Mouse (Mus musculus) stomach, embryonic 16.5 days (tissue): ENCODE measurements around the gene Itpka. TPM values are rescaled to one million over a fixed set of nuclear protein-coding genes. Genes with fewer than 3 reads are reported as not detected.

Experiments
- ATAC-seq: fragments of 200-750 bp; cut with Nextera tagmentation; 2 replicates; pipeline ENCODE4 v1.8.0; 2017; ENCODE audit warnings: moderate number of reproducible peaks, moderate TSS enrichment; ENCODE audit not compliant: insufficient read depth, low FRiP score
- H3K27ac ChIP-seq: fragments of 300-500 bp; sonication (generic); 2 replicates; pipeline ENCODE4 v1.5.1; 2014; ENCODE audit warnings: low read length
- H3K27me3 ChIP-seq: fragments of 300-500 bp; sonication (generic); 2 replicates; pipeline ENCODE4 v1.6.1; 2014; ENCODE audit warnings: low read length, control low read depth, mixed read lengths; ENCODE audit not compliant: control insufficient read depth, insufficient read depth
- H3K36me3 ChIP-seq: fragments of 300-500 bp; sonication (generic); 2 replicates; pipeline ENCODE4 v1.6.1; 2014; ENCODE audit warnings: low read length; ENCODE audit not compliant: control insufficient read depth, insufficient read depth
- H3K4me1 ChIP-seq: fragments of 300-500 bp; sonication (generic); 2 replicates; pipeline ENCODE4 v1.6.1; 2014; ENCODE audit warnings: low read length, control low read depth, mixed read lengths; ENCODE audit not compliant: control insufficient read depth, insufficient read depth
- H3K4me2 ChIP-seq: fragments of 300-500 bp; sonication (generic); 2 replicates; pipeline ENCODE4 v1.6.1; 2014; ENCODE audit warnings: low read depth, low read length, mixed read lengths
- H3K4me3 ChIP-seq: fragments of 300-500 bp; sonication (generic); replicated peaks from 2 replicates; pipeline ENCODE4 v1.5.1; 2014; ENCODE audit warnings: mild to moderate bottlenecking, low read length
- H3K9ac ChIP-seq: fragments of 300-500 bp; sonication (generic); 2 replicates; pipeline ENCODE4 v1.6.1; 2014; ENCODE audit warnings: low read length
- H3K9me3 ChIP-seq: fragments of 300-500 bp; sonication (generic); replicated peaks from 2 replicates; pipeline ENCODE4 v1.6.1; 2016; ENCODE audit warnings: low read length, control low read depth; ENCODE audit not compliant: control insufficient read depth
- WGBS: fragments of 180-500 bp; shearing (Covaris S2); extraction: QIAGEN DNeasy Blood & Tissue Kit; methylation state at CpG from one replicate; pipeline ENCODE4 v1.1.7; 2014; 5-methylcytosine and 5-hydroxymethylcytosine counted together
- polyA plus RNA-seq: library from polyadenylated mRNA; unstranded; fragments of >200 nt; fragmentation: Nextera tagmentation; extraction: Ambion mirVana; gene quantifications from 2 replicates; pipeline ENCODE4 v1.2.1, GENCODE M21; 2015

Gene Itpka
- polyA plus RNA-seq, 1 experiment from 2014 or later, result 7.6 TPM

GRCm38 (mm10) chr2:119799961-119800550 lies 57.9 kb downstream of the Itpka start:
- WGBS, result under 1% methylated on average over 26 of the region's 27 CpGs
- Histone ChIP-seq H3K9ac (peak overlapping the region; percentile 95), H3K27me3 (no peaks in the 10 kb centered on the region), H3K4me1 (peaks cover 52% of the 10 kb centered on the region), H3K4me2 (peak overlapping the region; percentile 90), H3K4me3 (peak overlapping the region; percentile 87), H3K36me3 (no peaks in the 10 kb centered on the region; the same call in 1 of the 2 replicates), H3K9me3 (no peaks in the 10 kb centered on the region), H3K27ac (peak overlapping the region; percentile 79)
- ATAC-seq, result peak; percentile 31

Other genes starting within 250 kb of the Itpka start
- 0.18 and 0.24 TPM in 2 replicates for gene Exd1, start 194.7 kb upstream of the Itpka start, polyA plus RNA-seq
- 92.4 and 110 TPM in 2 replicates for gene Chp1, start 194.6 kb upstream of the Itpka start, polyA plus RNA-seq
- 62.7 and 65.4 TPM in 2 replicates for gene Nusap1, start 124.0 kb upstream of the Itpka start, polyA plus RNA-seq
- 22.3 and 24.9 TPM in 2 replicates for gene Oip5, start 123.9 kb upstream of the Itpka start, polyA plus RNA-seq
- 41.1 and 48.1 TPM in 2 replicates for gene Ndufaf1, start 79.5 kb upstream of the Itpka start, polyA plus RNA-seq
- gene Rtf1, start 67.3 kb upstream of the Itpka start, polyA plus RNA-seq, result 30.3 and 36.8 TPM in 2 replicates
- gene Ltk, start 18.1 kb downstream of the Itpka start, polyA plus RNA-seq, result 1.7 and 2.1 TPM in 2 replicates
- 26.1 and 26.7 TPM in 2 replicates for gene Rpap1, start 45.2 kb downstream of the Itpka start, polyA plus RNA-seq
- 26.7 and 31.1 TPM in 2 replicates for gene Tyro3, start 55.4 kb downstream of the Itpka start, polyA plus RNA-seq
- gene Mga, start 154.9 kb downstream of the Itpka start, polyA plus RNA-seq, result 24.3 and 27.3 TPM in 2 replicates
- gene Mapkbp1, start 230.4 kb downstream of the Itpka start, polyA plus RNA-seq, result 2.6 and 3.4 TPM in 2 replicates